Mouse (Mus musculus) adrenal gland, adult 2 months (tissue): ENCODE measurements around the gene Aff3. TPM values are rescaled to one million over a fixed set of nuclear protein-coding genes. Genes with fewer than 3 reads are reported as not detected.

Experiments used
- DNase-seq: peaks from one replicate; pipeline ENCODE4 v3.0.0; 2021
- polyA plus RNA-seq: library from polyadenylated mRNA; depleted of rRNA; stranded (reverse); fragments of >200 nt; gene quantifications from 2 replicates; pipeline ENCODE4 v1.2.3, GENCODE M21; 2012
- total RNA-seq, 2 experiments: library from RNA; stranded (reverse); gene quantifications; 2 replicates each; pipeline ENCODE4 v1.2.3; 2021

The Aff3 gene
- total and polyA plus RNA-seq, 3 experiments, result 2.9 to 3.5 (median 3.0) TPM

- DNase-seq, result no peak
Measured at GRCm38 (mm10) chr1:38657606-38658005, 7.1 kb downstream of the Aff3 start.

GRCm38 (mm10) chr1:38654981-38655540, 9.7 kb downstream of the Aff3 start:
- DNase-seq, result no peak

- DNase-seq, result no peak
Measured at GRCm38 (mm10) chr1:38650031-38650430, 14.7 kb downstream of the Aff3 start.

GRCm38 (mm10) chr1:38649174-38649573, 15.6 kb downstream of the Aff3 start:
- DNase-seq, result no peak

GRCm38 (mm10) chr1:38642288-38642687, 22.5 kb downstream of the Aff3 start:
- no peak for DNase-seq

- no peak for DNase-seq
Measured at GRCm38 (mm10) chr1:38639669-38640068, 25.1 kb downstream of the Aff3 start.

- no peak for DNase-seq
Measured at GRCm38 (mm10) chr1:38635596-38635995, 29.2 kb downstream of the Aff3 start.

- no peak for DNase-seq
Measured at GRCm38 (mm10) chr1:38634081-38634480, 30.7 kb downstream of the Aff3 start.

- DNase-seq, result no peak
Measured at GRCm38 (mm10) chr1:38632461-38633180, 32.1 kb downstream of the Aff3 start.

GRCm38 (mm10) chr1:38631501-38632279, 33.1 kb downstream of the Aff3 start:
- no peak for DNase-seq

GRCm38 (mm10) chr1:38628901-38629585, 35.7 kb downstream of the Aff3 start:
- DNase-seq, result no peak

GRCm38 (mm10) chr1:38628426-38628825, 36.3 kb downstream of the Aff3 start:
- DNase-seq, result no peak

- no peak for DNase-seq
Measured at GRCm38 (mm10) chr1:38627683-38628361, 36.9 kb downstream of the Aff3 start.

- DNase-seq, result peak; percentile 73
Measured at GRCm38 (mm10) chr1:38626739-38627661, 37.8 kb downstream of the Aff3 start.

GRCm38 (mm10) chr1:38626388-38626738, 38.4 kb downstream of the Aff3 start:
- peak; percentile 14 for DNase-seq

- no peak for DNase-seq
Measured at GRCm38 (mm10) chr1:38621840-38622239, 42.9 kb downstream of the Aff3 start.

GRCm38 (mm10) chr1:38620401-38620800, 44.4 kb downstream of the Aff3 start:
- DNase-seq, result no peak

- DNase-seq, result no peak
Measured at GRCm38 (mm10) chr1:38606741-38607140, 58.0 kb downstream of the Aff3 start.

- DNase-seq, result no peak
Measured at GRCm38 (mm10) chr1:38605426-38605825, 59.3 kb downstream of the Aff3 start.

- no peak for DNase-seq
Measured at GRCm38 (mm10) chr1:38604611-38605010, 60.1 kb downstream of the Aff3 start.
